Mouse (Mus musculus) layer of hippocampus, adult 2 months (tissue): Measurements from ENCODE around the gene Pum2. TPM values are rescaled to one million over a fixed set of nuclear protein-coding genes. Genes with fewer than 3 reads are reported as not detected.
A peak's percentile ranks its signal among the peaks of the same experiment; 100 is the strongest.

Experiments used
- DNase-seq, 2 experiments: peaks; one replicate each; pipeline ENCODE4 v3.0.0; 2022; ENCODE audit warnings: low spot score in 2 of 2
- H3K27ac ChIP-seq: fragments of 200-600 bp; 2 replicates; pipeline ENCODE4 v1.8.1; 2022
- H3K4me3 ChIP-seq: fragments of 200-600 bp; 2 replicates; pipeline ENCODE4 v1.8.1; 2022; ENCODE audit warnings: mild to moderate bottlenecking
- CTCF ChIP-seq: fragments of 200-600 bp; conservative IDR thresholded peaks from 2 replicates; pipeline ENCODE4 v1.8.1; 2022; ENCODE audit warnings: antibody characterized with exemption, mild to moderate bottlenecking, moderate library complexity
- total RNA-seq, 2 experiments: library from RNA; stranded (reverse); gene quantifications; 2 replicates each; pipeline ENCODE4 v1.2.3; 2021

The Pum2 gene
- total RNA-seq, 2 experiments from 2014 or later, result 186 to 195 TPM

GRCm38 (mm10) chr12:8754116-8754515, 80.2 kb downstream of the Pum2 start:
- DNase-seq, result no peak
- Histone ChIP-seq H3K4me3 (no peak overlapping the region), H3K27ac (no peak overlapping the region)
- TF ChIP-seq CTCF, result no peak

- no peak for DNase-seq
- peak; percentile 52 for TF ChIP-seq CTCF
- Histone ChIP-seq H3K27ac (no peak overlapping the region), H3K4me3 (no peak overlapping the region)
Measured at GRCm38 (mm10) chr12:8758029-8758428, 84.1 kb downstream of the Pum2 start.

DNA sequence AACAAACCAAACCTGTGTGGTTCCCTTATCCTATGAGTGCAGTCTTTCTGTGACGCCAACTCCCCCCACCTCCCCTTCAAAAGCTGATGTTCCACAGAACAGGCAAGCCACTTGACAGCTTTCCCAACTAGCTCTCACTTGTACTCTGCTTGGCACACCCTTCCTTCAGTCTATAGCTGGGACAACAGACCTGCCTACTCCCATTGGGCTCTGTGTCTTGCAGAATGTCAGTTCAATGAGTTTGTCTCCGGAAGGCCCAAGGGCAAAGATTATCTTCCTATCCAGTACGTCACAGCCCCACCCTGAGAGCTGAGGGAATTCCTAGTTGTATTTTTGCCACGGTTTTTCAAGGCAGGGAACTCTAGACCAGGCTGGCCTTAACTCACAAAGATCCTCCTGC, 85.2 kb downstream of the Pum2 start:
- no peak overlapping the region for H3K4me3 ChIP-seq
- DNase-seq, result no peak
- H3K27ac ChIP-seq, result no peak overlapping the region
- TF ChIP-seq CTCF, result no peak

GRCm38 (mm10) chr12:8759779-8760178, 85.8 kb downstream of the Pum2 start:
- no peak overlapping the region for H3K4me3 ChIP-seq
- no peak for TF ChIP-seq CTCF
- no peak for DNase-seq
- no peak overlapping the region for H3K27ac ChIP-seq

GRCm38 (mm10) chr12:8760561-8760960, 86.6 kb downstream of the Pum2 start:
- Histone ChIP-seq H3K4me3 (no peak overlapping the region), H3K27ac (no peak overlapping the region)
- no peak for TF ChIP-seq CTCF
- DNase-seq, result no peak

- H3K4me3 ChIP-seq, result no peak overlapping the region
- TF ChIP-seq CTCF, result no peak
- no peak overlapping the region for H3K27ac ChIP-seq
- no peak for DNase-seq
Measured at GRCm38 (mm10) chr12:8761058-8761457, 87.1 kb downstream of the Pum2 start.

DNA sequence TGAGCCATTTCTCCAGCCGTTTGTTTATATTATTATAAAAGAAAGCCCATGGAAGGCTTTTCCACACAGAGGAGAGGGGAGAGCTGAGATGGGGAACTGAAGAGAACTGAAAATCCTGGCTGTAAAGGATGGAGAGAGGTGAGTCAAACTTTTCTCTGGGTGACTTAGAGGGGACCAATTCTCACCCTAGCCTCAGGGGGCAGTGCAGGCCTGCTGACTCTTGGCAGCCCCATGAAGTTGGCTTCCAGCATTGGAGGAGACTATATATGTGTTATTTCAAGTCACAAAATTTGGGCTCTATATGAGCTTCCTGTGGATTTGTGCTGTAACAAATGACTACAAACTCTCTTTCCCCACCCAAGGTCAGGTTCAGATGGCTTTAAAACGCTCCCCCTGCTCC, 88.7 kb downstream of the Pum2 start:
- Histone ChIP-seq H3K27ac (no peak overlapping the region), H3K4me3 (no peak overlapping the region)
- TF ChIP-seq CTCF, result peak; percentile 66
- no peak for DNase-seq

DNA sequence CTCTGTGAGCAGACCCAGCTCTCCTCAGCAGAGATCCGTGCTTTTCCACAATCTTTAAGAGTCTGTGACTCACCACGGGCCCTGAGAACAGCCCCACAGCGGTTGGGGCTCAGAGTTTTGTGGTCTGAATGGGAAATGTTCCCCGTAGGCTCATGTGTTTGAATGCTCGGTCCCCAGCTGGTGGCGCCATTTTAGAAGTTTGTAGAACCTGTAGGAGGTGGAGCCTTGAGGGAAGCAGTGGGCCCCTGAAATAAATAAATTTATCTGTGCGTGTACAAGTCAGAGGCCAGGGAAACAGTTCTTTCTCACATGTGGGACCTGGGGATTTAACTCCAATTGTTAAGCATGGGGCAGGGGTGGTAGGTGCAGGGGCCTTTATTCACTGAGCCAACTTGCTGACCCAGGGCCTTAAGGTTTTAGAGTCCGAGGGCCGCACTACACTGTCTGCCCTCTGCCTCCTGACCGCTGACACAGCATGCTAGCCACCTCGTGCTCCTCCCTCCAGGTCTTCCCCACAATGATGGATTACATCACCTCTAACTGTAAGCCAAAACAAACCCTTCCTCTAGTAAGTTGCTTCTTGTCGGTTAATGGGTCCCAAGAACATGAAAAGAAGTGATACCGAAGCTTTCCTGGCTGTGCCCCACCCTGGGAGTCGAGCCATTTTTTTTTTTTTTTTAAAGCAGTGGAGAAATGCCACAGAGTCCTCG, 90.4 kb downstream of the Pum2 start:
- Histone ChIP-seq H3K27ac (no peak overlapping the region), H3K4me3 (no peak overlapping the region)
- no peak for TF ChIP-seq CTCF
- no peak for DNase-seq

DNA sequence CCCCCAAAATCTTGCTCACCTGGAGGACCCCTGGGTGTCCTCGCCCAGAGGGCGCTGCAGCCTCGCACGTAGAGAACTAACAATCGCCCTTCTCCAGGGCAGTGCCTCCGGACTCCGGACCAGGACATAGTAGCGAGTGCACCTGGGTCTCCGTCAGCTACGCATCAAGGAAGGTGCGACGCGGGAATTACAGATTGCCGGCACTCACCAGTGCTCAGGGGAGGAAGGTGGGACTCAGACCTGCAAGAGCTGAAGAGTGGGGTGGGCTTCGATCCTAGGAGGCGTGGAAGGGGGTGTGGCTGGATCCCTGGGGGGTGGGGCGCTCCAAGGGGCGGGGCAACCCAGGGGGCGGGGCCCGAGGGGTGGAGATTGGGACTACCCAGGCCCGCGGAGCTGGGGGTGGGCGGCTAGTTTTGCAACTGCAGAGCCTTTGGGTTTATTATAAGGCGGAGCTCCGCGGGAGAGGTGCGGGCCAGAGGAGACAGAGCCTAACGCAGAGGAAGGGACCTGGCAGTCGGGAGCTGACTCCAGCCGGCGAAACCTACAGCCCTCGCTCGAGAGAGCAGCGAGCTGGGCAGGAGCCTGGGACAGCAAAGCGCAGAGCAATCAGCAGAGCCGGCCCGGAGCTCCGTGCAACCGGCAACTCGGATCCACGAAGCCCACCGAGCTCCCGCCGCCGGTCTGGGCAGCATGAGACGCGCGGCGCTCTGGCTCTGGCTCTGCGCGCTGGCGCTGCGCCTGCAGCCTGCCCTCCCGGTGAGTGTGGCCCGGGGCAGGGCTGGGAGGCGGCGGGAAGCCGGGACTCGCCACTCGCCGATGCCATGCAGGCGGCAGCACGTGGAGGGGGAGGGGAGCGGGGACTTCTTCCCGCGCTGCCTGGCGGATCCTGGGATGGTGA, 97.3 kb downstream of the Pum2 start, which contains the start of gene Sdc1:
TSS of gene Sdc1 (plus strand) at position 378 of the 898 bp plus-strand sequence.
- peak; percentile 29; the same call in 1 of the 2 replicates for TF ChIP-seq CTCF
- Histone ChIP-seq H3K27ac (no peak within 1 kb of the TSS), H3K4me3 (peak within 1 kb of the TSS; percentile 56)
- peak; percentile 13 to 34 for DNase-seq

- no peak for DNase-seq
- H3K27ac ChIP-seq, result no peak overlapping the region
- peak overlapping the region; percentile 56 for H3K4me3 ChIP-seq
- no peak for TF ChIP-seq CTCF
Measured at GRCm38 (mm10) chr12:8771844-8772380, 98.0 kb downstream of the Pum2 start.

DNA sequence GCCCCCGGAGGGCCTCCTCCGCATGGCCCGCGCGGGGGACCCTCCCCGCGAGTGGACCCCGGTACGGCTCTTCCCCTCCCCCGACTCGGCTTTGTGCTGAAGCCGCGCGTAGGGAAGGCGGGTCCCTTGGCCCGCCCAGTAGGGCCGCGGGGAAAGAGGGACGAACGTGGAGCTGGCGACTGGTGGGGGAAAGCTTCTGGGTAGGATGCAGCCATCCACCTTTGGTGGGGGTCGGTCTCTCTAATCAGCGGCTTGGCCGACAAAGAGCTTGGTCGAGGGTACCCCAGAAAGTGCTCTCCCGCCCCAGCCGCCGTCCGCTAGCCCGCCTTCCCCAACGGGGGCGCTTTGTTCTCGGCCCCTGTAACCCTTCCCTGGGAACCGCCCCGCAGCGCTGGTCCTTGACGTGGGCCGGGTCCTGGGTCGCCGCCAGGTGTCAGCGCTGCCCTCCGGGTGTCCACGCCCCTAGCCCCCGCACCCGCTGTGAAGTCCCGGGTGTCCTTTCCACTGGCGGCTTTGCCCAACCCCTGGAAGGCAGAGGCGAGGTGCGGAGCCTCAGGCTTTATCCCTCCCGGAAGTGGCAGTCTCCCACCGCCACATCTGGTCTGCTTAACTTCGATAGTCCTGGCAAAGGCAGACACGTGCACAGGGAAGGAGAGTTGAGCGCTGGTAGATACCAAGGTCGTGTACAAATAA, 98.7 kb downstream of the Pum2 start:
- peak overlapping the region; percentile 56 for H3K4me3 ChIP-seq
- TF ChIP-seq CTCF, result peak; percentile 10; the same call in 1 of the 2 replicates
- no peak overlapping the region for H3K27ac ChIP-seq
- no peak for DNase-seq

DNA sequence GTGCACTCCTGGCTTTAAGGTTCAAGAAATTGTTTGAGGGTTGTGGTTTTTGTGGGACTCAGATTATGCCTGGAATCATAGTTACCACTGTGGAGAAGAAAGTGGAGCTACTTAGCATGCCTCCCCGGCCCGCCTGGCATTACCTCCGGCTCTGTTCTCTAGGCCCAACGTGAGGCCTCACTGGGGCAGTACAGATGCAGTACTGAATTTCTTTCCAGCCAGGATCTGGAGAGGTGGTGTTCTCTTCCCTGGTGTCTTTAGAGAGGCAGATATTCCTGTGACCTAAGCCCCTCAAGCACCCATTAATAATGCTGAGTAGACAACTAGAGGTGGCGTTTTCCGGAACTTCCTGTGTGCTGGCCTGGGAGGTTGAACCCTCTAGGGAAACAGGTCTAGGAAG, 99.4 kb downstream of the Pum2 start:
- no peak overlapping the region for H3K27ac ChIP-seq
- TF ChIP-seq CTCF, result no peak
- H3K4me3 ChIP-seq, result no peak overlapping the region
- DNase-seq, result no peak

GRCm38 (mm10) chr12:8774183-8774582, 100.2 kb downstream of the Pum2 start:
- no peak for TF ChIP-seq CTCF
- no peak for DNase-seq
- H3K27ac ChIP-seq, result no peak overlapping the region
- H3K4me3 ChIP-seq, result no peak overlapping the region
